Mouse (Mus musculus) limb, embryonic 14.5 days (tissue): ENCODE measurements around the gene Zfp951. TPM values are rescaled to one million over a fixed set of nuclear protein-coding genes. Genes with fewer than 3 reads are reported as not detected.
"Not testable (repeated sequence)": the region's sequence is repeated elsewhere in the genome, so short reads cannot be mapped to it uniquely, and the experiment has no call there.

Source experiments
- ATAC-seq: fragments of 200-750 bp; cut with Nextera tagmentation; 2 replicates; pipeline ENCODE4 v1.8.0; 2017; ENCODE audit warnings: low read depth, moderate number of reproducible peaks, moderate TSS enrichment; ENCODE audit not compliant: low FRiP score
- DNase-seq: peaks from one replicate; pipeline ENCODE4 v3.0.0-alpha.2; 2015; ENCODE audit warnings: low spot score
- H3K27ac ChIP-seq: fragments of 300-500 bp; sonication (generic); replicated peaks from 2 replicates; pipeline ENCODE4 v1.5.1; 2014; ENCODE audit warnings: low read depth, mild to moderate bottlenecking, low read length, moderate library complexity, mixed read lengths
- H3K27me3 ChIP-seq: fragments of 300-500 bp; sonication (generic); 2 replicates; pipeline ENCODE4 v1.6.1; 2014; ENCODE audit warnings: low read length, mixed read lengths; ENCODE audit not compliant: control insufficient read depth, insufficient read depth
- H3K36me3 ChIP-seq: fragments of 300-500 bp; sonication (generic); 2 replicates; pipeline ENCODE4 v1.6.1; 2014; ENCODE audit warnings: mild to moderate bottlenecking, low read length, moderate library complexity, mixed read lengths; ENCODE audit not compliant: control insufficient read depth, insufficient read depth
- H3K4me1 ChIP-seq: fragments of 300-500 bp; sonication (generic); 2 replicates; pipeline ENCODE4 v1.6.1; 2014; ENCODE audit warnings: antibody characterized with exemption, low read length, mixed read lengths; ENCODE audit not compliant: control insufficient read depth, insufficient read depth
- H3K4me2 ChIP-seq: fragments of 300-500 bp; sonication (generic); replicated peaks from 2 replicates; pipeline ENCODE4 v1.6.1; 2014; ENCODE audit warnings: low read depth, mild to moderate bottlenecking, low read length, moderate library complexity; ENCODE audit not compliant: severe bottlenecking
- H3K4me3 ChIP-seq: fragments of 300-500 bp; sonication (generic); replicated peaks from 2 replicates; pipeline ENCODE4 v1.5.1; 2014; ENCODE audit warnings: low read length
- H3K9ac ChIP-seq: fragments of 300-500 bp; sonication (generic); 2 replicates; pipeline ENCODE4 v1.6.1; 2014; ENCODE audit warnings: mild to moderate bottlenecking, low read depth, low read length, moderate library complexity; ENCODE audit not compliant: severe bottlenecking
- H3K9me3 ChIP-seq: fragments of 300-500 bp; sonication (generic); 2 replicates; pipeline ENCODE4 v1.6.1; 2016; ENCODE audit warnings: low read length; ENCODE audit not compliant: control insufficient read depth
- POLR2A ChIP-seq: fragments of 200-500 bp; IDR thresholded peaks from 2 replicates; pipeline ENCODE4 v1.8.0; 2012; ENCODE audit warnings: inconsistent platforms, mild to moderate bottlenecking, moderate library complexity, borderline replicate concordance; ENCODE audit not compliant: insufficient read depth, insufficient read length; ENCODE audit errors: extremely low read depth
- WGBS: fragments of 180-500 bp; shearing (Covaris S2); extraction: QIAGEN DNeasy Blood & Tissue Kit; methylation state at CpG from one replicate; pipeline ENCODE4 v1.1.7; 2014; 5-methylcytosine and 5-hydroxymethylcytosine counted together
- polyA plus RNA-seq, 2 experiments: library from polyadenylated mRNA; depleted of rRNA in 1 of 2; stranded (reverse) in 1 of 2; unstranded in 1 of 2; fragments of >200 nt; fragmentation: Nextera tagmentation in 1 of 2; extraction: Ambion mirVana in 1 of 2; gene quantifications; 2 replicates each; pipeline versions ENCODE4 v1.2.1 to v1.2.3; 2012 to 2014

The Zfp951 gene
- polyA plus RNA-seq, 2 experiments, result 2.3 to 3.4 TPM

DNA sequence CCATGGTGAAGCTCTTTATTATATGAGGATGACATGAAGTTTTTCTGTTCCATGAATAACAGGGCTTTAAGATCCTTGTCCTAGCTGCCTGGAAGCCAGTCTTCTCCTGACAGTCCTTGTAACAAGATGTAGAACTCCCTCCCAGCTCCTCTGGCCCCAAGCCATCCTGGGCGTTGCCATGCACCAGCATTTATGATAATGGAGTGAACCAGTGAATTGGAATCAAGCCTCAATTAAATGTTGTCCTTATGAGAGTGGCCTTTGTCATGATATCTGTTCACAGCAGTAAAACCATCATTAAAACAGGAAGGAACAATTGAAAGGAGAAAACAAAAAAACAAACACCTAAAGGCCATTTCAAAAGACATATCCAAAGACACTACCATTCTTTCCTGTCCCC is 30.3 kb downstream of the Zfp951 start:
- Histone ChIP-seq H3K4me2 (no peak overlapping the region), H3K9me3 (peaks cover 30% of the 10 kb centered on the region; the same call in 1 of the 2 replicates), H3K27me3 (no peaks in the 10 kb centered on the region), H3K27ac (no peak overlapping the region), H3K4me3 (no peak overlapping the region), H3K4me1 (no peaks in the 10 kb centered on the region), H3K9ac (no peak overlapping the region), H3K36me3 (no peaks in the 10 kb centered on the region)
- TF ChIP-seq POLR2A, result no peak
- 68% methylated on average over 1 of the region's 1 CpGs for WGBS
- no peak for DNase-seq
- ATAC-seq, result no peak

DNA sequence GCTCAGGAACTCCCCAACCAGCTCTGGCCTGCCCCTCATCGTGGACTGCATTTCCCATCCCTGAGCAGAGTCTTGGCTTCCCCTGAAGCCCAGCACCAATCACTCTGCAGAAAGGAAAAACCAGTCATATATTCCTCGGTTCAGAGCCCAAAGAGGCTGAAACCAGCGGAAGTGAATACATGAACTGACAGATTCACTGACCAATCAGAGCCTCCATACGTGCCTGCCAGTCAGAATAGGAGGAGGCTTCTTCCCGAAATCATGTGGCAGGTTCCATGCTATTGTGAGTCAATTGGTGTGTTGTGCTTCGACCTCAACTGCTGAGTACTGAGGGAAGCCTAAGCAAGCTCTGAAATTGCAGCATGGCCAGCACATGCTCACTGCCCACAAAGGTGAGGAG is 89.7 kb downstream of the Zfp951 start:
- H3K36me3 ChIP-seq, H3K4me3 ChIP-seq, ATAC-seq, H3K9me3 ChIP-seq, H3K27me3 ChIP-seq, H3K4me2 ChIP-seq, DNase-seq, H3K9ac ChIP-seq, H3K27ac ChIP-seq, H3K4me1 ChIP-seq: not testable (repeated sequence)
- 72% methylated on average over 6 of the region's 6 CpGs for WGBS

Other genes with a start within 250 kb of the Zfp951 start
- 0.77 and 0.89 TPM in 2 replicates for gene Abcg3, start 122.6 kb upstream of the Zfp951 start, polyA plus RNA-seq (2012; rRNA removed)
- gene Abcg3, start 122.6 kb upstream of the Zfp951 start, polyA plus RNA-seq (2014; fragmentation: Nextera tagmentation; extraction: Ambion mirVana), result 0.50 and 0.68 TPM in 2 replicates